Mouse (Mus musculus) heart, embryonic 10.5 days (tissue): ENCODE results near the gene Add1. TPM values are rescaled to one million over a fixed set of nuclear protein-coding genes. Genes with fewer than 3 reads are reported as not detected.
"Not testable (repeated sequence)": the region's sequence is repeated elsewhere in the genome, so short reads cannot be mapped to it uniquely, and the experiment has no call there.

Experiments
- DNase-seq: peaks from one replicate; pipeline ENCODE4 v3.0.0-alpha.2; 2017; ENCODE audit warnings: low spot score
- H3K27ac ChIP-seq: fragments of 300-500 bp; sonication (generic); 2 replicates; pipeline ENCODE4 v1.5.1; 2016; ENCODE audit warnings: mild to moderate bottlenecking
- H3K27me3 ChIP-seq: fragments of 300-500 bp; sonication (generic); 2 replicates; pipeline ENCODE4 v1.6.1; 2016; ENCODE audit warnings: mild to moderate bottlenecking; ENCODE audit not compliant: poor library complexity, insufficient read depth, severe bottlenecking
- H3K36me3 ChIP-seq: fragments of 300-500 bp; sonication (generic); 2 replicates; pipeline ENCODE4 v1.6.1; 2016; ENCODE audit warnings: mild to moderate bottlenecking, moderate library complexity
- H3K4me1 ChIP-seq: fragments of 300-500 bp; sonication (generic); 2 replicates; pipeline ENCODE4 v1.6.1; 2016; ENCODE audit warnings: mild to moderate bottlenecking
- H3K4me3 ChIP-seq: fragments of 300-500 bp; sonication (generic); 2 replicates; pipeline ENCODE4 v1.5.1; 2016; ENCODE audit warnings: mild to moderate bottlenecking, moderate library complexity
- H3K9me3 ChIP-seq: fragments of 300-500 bp; sonication (generic); 2 replicates; pipeline ENCODE4 v1.6.1; 2016; ENCODE audit warnings: mild to moderate bottlenecking, moderate library complexity
- WGBS: fragments of 180-500 bp; shearing (Covaris S2); methylation state at CpG from one replicate; pipeline ENCODE4 v1.1.7; 2016; 5-methylcytosine and 5-hydroxymethylcytosine counted together
- polyA plus RNA-seq: library from polyadenylated mRNA; unstranded; fragments of >200 nt; fragmentation: Nextera tagmentation; extraction: Ambion mirVana; gene quantifications from 2 replicates; pipeline ENCODE4 v1.2.1, GENCODE M21; 2016

The Add1 gene
- polyA plus RNA-seq, 1 experiment from 2014 or later, result 177 TPM

GRCm38 (mm10) chr5:34591388-34592004 lies 18.0 kb downstream of the Add1 start:
- WGBS, result 85% methylated on average over 5 of the region's 5 CpGs
- peaks cover 8% of the 10 kb centered on the region; the same call in 1 of the 2 replicates for H3K36me3 ChIP-seq
- H3K27ac ChIP-seq, result no peak overlapping the region
- peaks cover 18% of the 10 kb centered on the region for H3K4me1 ChIP-seq
- no peaks in the 10 kb centered on the region for H3K27me3 ChIP-seq
- H3K4me3 ChIP-seq, result no peak overlapping the region
- no peak for DNase-seq
- H3K9me3 ChIP-seq, result no peaks in the 10 kb centered on the region

DNA sequence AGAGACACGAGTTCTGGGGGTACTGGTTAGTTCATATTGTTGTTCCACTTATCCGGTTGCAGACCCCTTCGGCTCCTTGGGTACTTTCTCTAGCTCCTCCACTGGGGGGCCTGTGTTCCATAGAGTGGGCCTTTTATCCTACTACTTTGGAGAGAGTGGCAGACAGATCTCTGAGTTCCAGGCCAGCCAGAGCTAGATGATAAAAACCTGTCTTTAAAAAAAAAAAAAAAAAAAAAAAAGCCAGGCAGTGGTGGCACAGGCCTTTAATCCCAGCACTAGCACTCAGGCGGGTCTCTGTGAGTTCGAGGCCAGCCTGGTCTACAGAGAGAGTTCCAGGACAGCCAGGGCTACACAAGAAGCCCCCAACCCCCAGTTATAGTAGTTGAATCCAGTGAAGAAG lies 18.8 kb downstream of the Add1 start:
- H3K4me3 ChIP-seq, H3K27me3 ChIP-seq, H3K27ac ChIP-seq, H3K9me3 ChIP-seq: not testable (repeated sequence)
- H3K4me1 ChIP-seq, result peaks cover 14% of the 10 kb centered on the region
- WGBS, result 86% methylated on average over 5 of the region's 5 CpGs
- peaks cover 11% of the 10 kb centered on the region; the same call in 1 of the 2 replicates for H3K36me3 ChIP-seq
- DNase-seq, result peak; percentile 24

DNA sequence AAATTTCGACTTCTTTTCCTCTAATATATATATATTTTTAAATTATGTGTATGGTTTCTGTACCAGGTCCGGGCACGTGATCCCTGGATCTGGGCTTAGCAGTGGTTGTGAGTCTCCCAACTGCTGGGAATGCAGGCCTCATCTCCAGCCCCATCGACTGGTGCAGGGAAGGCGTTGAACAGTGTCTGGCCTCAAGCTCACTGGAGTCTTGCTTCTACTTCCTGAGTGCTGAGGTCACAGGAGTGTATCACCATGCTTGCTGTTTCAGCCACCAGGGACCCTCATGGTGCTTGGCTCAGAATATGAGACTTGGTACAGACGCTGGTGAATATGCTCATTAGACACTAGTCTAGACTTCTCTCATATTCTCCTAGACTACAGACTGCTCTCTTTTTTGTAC lies 19.2 kb downstream of the Add1 start:
- 88% methylated on average over 6 of the region's 6 CpGs for WGBS
- Histone ChIP-seq H3K27me3 (no peaks in the 10 kb centered on the region), H3K9me3 (no peaks in the 10 kb centered on the region), H3K4me1 (peaks cover 14% of the 10 kb centered on the region), H3K4me3 (no peak overlapping the region), H3K27ac (no peak overlapping the region), H3K36me3 (peaks cover 16% of the 10 kb centered on the region; the same call in 1 of the 2 replicates)
- DNase-seq, result peak; percentile 45

DNA sequence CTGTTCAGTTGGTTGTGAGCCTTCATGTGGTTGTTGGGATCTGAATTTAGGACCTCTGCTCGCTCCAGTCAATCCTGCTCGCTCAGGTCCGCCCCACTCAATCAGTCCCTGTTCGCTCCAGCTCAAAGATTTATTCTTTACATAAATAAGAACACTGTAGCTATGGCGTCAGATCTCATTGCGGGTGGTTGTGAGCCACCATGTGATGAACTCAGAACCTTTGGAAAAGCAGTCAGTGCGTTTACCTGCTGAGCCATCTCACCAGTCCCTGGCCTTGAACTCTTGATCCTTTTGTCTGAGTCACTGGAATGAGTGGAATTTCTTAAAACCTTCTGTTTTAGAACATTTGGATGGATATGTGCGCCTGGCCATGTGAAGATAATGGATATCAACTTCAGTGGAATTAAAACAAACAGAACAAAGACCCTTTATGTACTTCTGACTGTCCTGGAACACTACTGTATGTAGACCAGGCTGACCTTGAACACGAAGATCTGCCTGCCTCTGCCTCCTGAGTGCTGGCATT lies 19.8 kb downstream of the Add1 start:
- DNase-seq, result peak; percentile 61
- H3K4me1 ChIP-seq, result peaks cover 14% of the 10 kb centered on the region
- no peak overlapping the region for H3K27ac ChIP-seq
- no peaks in the 10 kb centered on the region for H3K27me3 ChIP-seq
- WGBS, result 92% methylated on average over 9 of the region's 9 CpGs
- no peaks in the 10 kb centered on the region for H3K9me3 ChIP-seq
- peaks cover 21% of the 10 kb centered on the region for H3K36me3 ChIP-seq
- H3K4me3 ChIP-seq, result no peak overlapping the region

- no peaks in the 10 kb centered on the region for H3K27me3 ChIP-seq
- H3K9me3 ChIP-seq, result no peaks in the 10 kb centered on the region
- 92% methylated on average over 5 of the region's 5 CpGs for WGBS
- no peak for DNase-seq
- peaks cover 67% of the 10 kb centered on the region for H3K36me3 ChIP-seq
- H3K27ac ChIP-seq, result no peak overlapping the region
- H3K4me1 ChIP-seq, result peaks cover 4% of the 10 kb centered on the region; the same call in 1 of the 2 replicates
- no peak overlapping the region for H3K4me3 ChIP-seq
Observed at GRCm38 (mm10) chr5:34604576-34604975, 31.1 kb downstream of the Add1 start.

DNA sequence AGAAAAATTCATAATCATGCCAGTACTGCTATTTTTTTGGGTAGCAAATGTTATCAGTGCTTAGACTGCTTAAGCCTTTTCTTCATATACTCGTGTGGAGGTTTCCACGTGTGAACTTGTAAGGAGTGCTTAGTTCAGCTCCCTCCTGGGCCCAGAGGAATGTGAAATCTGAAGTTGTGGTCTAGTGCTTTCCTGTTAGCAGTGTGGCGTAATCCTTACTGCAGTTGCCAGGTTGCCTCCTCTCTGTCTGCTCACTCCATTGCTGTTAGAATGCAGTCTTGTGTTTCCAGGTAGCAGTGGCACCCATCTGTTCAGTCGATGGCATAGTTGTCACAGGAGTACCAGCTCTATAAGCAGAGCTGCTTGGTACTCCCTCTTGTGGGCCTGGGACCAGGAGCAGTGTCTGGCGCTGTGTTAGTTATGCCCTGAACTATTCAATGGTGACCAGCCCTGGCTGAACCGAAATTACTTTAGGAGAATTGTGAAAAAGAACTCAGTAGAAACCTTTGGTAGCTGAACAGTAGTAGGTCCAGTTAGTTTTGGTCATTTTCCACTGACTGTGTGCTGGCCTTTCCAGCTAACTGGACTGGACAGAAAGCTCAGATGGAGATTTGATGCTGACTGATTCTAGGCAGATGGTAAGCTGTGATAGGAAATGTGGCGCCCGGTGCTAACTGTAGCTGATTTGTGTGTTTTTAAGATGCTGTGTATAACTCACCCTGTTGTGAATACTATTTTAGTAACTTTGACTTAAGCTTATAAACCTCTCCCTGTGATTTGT lies 33.8 kb downstream of the Add1 start:
- Histone ChIP-seq H3K4me3 (no peak overlapping the region), H3K27ac (no peak overlapping the region), H3K4me1 (peaks cover 4% of the 10 kb centered on the region; the same call in 1 of the 2 replicates), H3K27me3 (no peaks in the 10 kb centered on the region), H3K9me3 (no peaks in the 10 kb centered on the region), H3K36me3 (peaks cover 77% of the 10 kb centered on the region)
- DNase-seq, result no peak
- WGBS, result 83% methylated on average over 8 of the region's 8 CpGs

- Histone ChIP-seq H3K36me3 (peaks cover 75% of the 10 kb centered on the region), H3K27me3 (no peaks in the 10 kb centered on the region), H3K9me3 (no peaks in the 10 kb centered on the region), H3K4me1 (peaks cover 4% of the 10 kb centered on the region; the same call in 1 of the 2 replicates), H3K27ac (no peak overlapping the region), H3K4me3 (no peak overlapping the region)
- WGBS, result 61% methylated on average over 3 of the region's 3 CpGs
- no peak for DNase-seq
Observed at GRCm38 (mm10) chr5:34608226-34608625, 34.8 kb downstream of the Add1 start.

DNA sequence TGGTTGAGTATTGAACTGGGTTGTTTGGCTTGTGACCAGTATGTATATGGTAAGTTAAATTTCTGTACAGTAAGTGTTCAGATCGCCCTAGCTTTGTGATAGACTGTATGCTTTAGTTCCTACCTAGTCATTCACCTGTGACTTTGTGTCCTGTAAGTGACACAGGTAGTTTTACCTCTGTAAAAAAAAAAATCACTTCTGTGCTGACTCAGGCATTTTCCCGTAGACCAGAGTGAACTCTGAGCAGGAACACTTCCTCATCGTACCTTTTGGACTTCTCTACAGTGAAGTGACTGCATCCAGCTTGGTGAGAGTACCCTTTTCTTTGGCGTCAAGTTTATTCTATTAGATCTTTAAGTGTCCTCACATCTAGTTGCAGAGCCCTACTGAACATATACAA lies 36.5 kb downstream of the Add1 start:
- peaks cover 4% of the 10 kb centered on the region; the same call in 1 of the 2 replicates for H3K4me1 ChIP-seq
- H3K4me3 ChIP-seq, result no peak overlapping the region
- 92% methylated on average over 4 of the region's 4 CpGs for WGBS
- DNase-seq, result no peak
- H3K36me3 ChIP-seq, result peaks cover 85% of the 10 kb centered on the region
- no peaks in the 10 kb centered on the region for H3K27me3 ChIP-seq
- H3K9me3 ChIP-seq, result no peaks in the 10 kb centered on the region
- no peak overlapping the region for H3K27ac ChIP-seq

DNA sequence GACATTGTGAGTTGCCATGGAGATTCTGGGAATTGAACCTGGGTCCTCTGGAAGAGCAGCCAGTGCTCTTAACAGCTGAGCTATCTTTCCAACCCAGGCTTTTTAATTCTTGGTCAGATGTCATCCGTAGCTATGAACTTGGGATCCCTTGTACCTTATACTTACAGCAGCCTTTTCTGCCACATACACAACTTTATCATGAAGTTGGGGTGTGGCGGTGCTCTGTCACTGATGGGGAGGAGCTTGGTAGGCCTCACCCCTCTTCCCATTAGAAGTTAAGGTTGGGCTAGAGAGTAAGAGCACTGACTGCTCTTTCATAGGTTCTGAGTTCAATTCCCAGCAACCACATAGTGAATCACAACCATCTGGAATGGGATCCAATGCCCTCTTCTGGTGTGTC lies 59.5 kb downstream of the Add1 start:
- no peak overlapping the region for H3K4me3 ChIP-seq
- no peaks in the 10 kb centered on the region for H3K9me3 ChIP-seq
- peaks cover 81% of the 10 kb centered on the region for H3K36me3 ChIP-seq
- H3K27ac ChIP-seq, result no peak overlapping the region
- H3K27me3 ChIP-seq, result no peaks in the 10 kb centered on the region
- peaks cover 28% of the 10 kb centered on the region for H3K4me1 ChIP-seq
- 83% methylated on average over 2 of the region's 2 CpGs for WGBS
- DNase-seq, result no peak

GRCm38 (mm10) chr5:34633641-34634040 lies 60.2 kb downstream of the Add1 start:
- Histone ChIP-seq H3K27me3 (no peaks in the 10 kb centered on the region), H3K36me3 (peaks cover 81% of the 10 kb centered on the region), H3K4me3 (no peak overlapping the region), H3K9me3 (no peaks in the 10 kb centered on the region), H3K4me1 (peaks cover 28% of the 10 kb centered on the region), H3K27ac (no peak overlapping the region)
- WGBS, result 68% methylated on average over 4 of the region's 4 CpGs
- DNase-seq, result no peak

DNA sequence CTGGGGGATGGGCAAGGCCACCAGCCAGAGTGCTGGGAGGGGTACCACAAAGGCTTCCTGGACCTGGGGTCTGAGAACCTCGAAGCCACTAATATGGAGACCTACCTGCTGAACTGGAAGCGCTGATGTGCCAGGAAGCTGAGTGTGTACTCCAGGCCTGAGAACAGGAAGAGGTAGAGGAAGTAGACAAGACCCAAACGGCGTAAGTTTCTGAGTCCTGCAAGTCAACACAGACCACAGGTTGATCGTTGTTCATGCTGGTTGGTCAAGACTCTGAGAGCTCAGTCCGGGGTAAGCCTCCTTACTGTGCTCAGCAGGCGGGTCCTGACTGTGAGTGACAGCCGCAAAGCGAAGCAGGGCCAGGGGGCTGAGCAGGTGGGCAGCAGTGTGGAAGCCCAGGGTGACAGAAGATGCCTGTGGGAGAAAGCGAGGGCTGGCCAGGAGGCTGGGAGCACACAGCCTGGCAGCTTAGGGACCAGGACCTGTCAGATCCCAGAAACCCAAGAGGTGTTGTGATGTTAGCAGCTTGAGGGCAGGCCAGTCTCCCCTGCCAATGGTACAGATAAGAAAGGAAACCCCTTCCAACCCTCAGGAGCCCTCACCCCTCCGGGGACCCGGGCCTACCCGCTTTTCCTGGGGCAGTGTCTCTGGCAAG lies 61.4 kb downstream of the Add1 start:
- DNase-seq, result no peak

GRCm38 (mm10) chr5:34635665-34636192 lies 62.3 kb downstream of the Add1 start:
- Histone ChIP-seq H3K27ac (peak overlapping the region; percentile 56; the same call in 1 of the 2 replicates), H3K4me1 (peaks cover 28% of the 10 kb centered on the region), H3K36me3 (peaks cover 81% of the 10 kb centered on the region), H3K9me3 (no peaks in the 10 kb centered on the region), H3K4me3 (peak overlapping the region; percentile 73), H3K27me3 (no peaks in the 10 kb centered on the region)
- 49% methylated on average over 10 of the region's 10 CpGs for WGBS
- no peak for DNase-seq

More for the DNA sequence above, 61.4 kb downstream of the Add1 start:
- Histone ChIP-seq H3K4me3 (no peak overlapping the region), H3K27ac (no peak overlapping the region; the same call in 1 of the 2 replicates), H3K36me3 (peaks cover 81% of the 10 kb centered on the region), H3K4me1 (peaks cover 28% of the 10 kb centered on the region), H3K9me3 (no peaks in the 10 kb centered on the region), H3K27me3 (no peaks in the 10 kb centered on the region)
- 90% methylated on average over 13 of the region's 13 CpGs for WGBS
